Mouse (Mus musculus) stomach, embryonic 15.5 days (tissue): ENCODE data around the gene Kctd11. TPM values are rescaled to one million over a fixed set of nuclear protein-coding genes. Genes with fewer than 3 reads are reported as not detected.

Experiments
- ATAC-seq: fragments of 200-750 bp; cut with Nextera tagmentation; 2 replicates; pipeline ENCODE4 v1.8.0; 2017; ENCODE audit warnings: low read depth, moderate number of reproducible peaks, moderate TSS enrichment; ENCODE audit not compliant: insufficient read depth, low FRiP score
- H3K27ac ChIP-seq: fragments of 300-500 bp; sonication (generic); 2 replicates; pipeline ENCODE4 v1.5.1; 2015; ENCODE audit warnings: mild to moderate bottlenecking, inconsistent platforms
- H3K27me3 ChIP-seq: fragments of 300-500 bp; sonication (generic); replicated peaks from 2 replicates; pipeline ENCODE4 v1.6.1; 2015; ENCODE audit warnings: inconsistent platforms
- H3K36me3 ChIP-seq: fragments of 300-500 bp; sonication (generic); 2 replicates; pipeline ENCODE4 v1.6.1; 2015; ENCODE audit warnings: inconsistent platforms
- H3K4me1 ChIP-seq: fragments of 300-500 bp; sonication (generic); 2 replicates; pipeline ENCODE4 v1.6.1; 2015; ENCODE audit warnings: inconsistent platforms
- H3K4me2 ChIP-seq: fragments of 300-500 bp; sonication (generic); 2 replicates; pipeline ENCODE4 v1.6.1; 2015; ENCODE audit warnings: mild to moderate bottlenecking, inconsistent platforms
- H3K4me3 ChIP-seq: fragments of 300-500 bp; sonication (generic); replicated peaks from 2 replicates; pipeline ENCODE4 v1.5.1; 2015; ENCODE audit warnings: inconsistent platforms
- H3K9ac ChIP-seq: fragments of 300-500 bp; sonication (generic); 2 replicates; pipeline ENCODE4 v1.6.1; 2015; ENCODE audit warnings: inconsistent platforms
- H3K9me3 ChIP-seq: fragments of 300-500 bp; sonication (generic); 2 replicates; pipeline ENCODE4 v1.6.1; 2016; ENCODE audit warnings: inconsistent platforms
- WGBS: fragments of 180-500 bp; shearing (Covaris S2); methylation state at CpG from one replicate; pipeline ENCODE4 v1.1.7; 2015; 5-methylcytosine and 5-hydroxymethylcytosine counted together
- polyA plus RNA-seq: library from polyadenylated mRNA; unstranded; fragments of >200 nt; fragmentation: Nextera tagmentation; extraction: Ambion mirVana; gene quantifications from 2 replicates; pipeline ENCODE4 v1.2.1, GENCODE M21; 2015

Kctd11 gene
- polyA plus RNA-seq, 1 experiment from 2014 or later: 9.2 TPM

DNA sequence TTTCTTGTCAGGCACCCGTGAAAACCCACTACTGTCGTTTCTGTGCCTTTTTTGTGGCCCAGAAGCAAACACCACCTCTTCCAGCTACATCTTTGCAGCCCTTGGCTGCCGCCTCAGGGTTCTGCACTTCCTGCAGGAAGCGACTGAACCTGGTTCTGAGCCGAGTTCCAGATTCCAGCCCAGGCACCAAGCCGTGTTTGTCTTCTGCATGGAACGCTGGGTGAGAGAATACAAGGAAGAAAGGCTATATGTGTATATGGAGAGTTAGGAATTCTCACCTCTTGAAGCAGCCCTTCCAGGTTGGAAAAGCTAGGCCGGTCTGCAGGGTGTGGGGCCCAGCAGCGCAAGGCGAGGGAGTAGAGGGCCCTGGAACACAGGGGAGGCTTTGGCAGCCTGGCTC is 26.5 kb downstream of the Kctd11 start:
- Histone ChIP-seq H3K9me3 (no peaks in the 10 kb centered on the region), H3K27me3 (peaks cover 4% of the 10 kb centered on the region; the same call in 1 of the 2 replicates), H3K27ac (no peak overlapping the region), H3K9ac (no peak overlapping the region), H3K4me2 (no peak overlapping the region), H3K36me3 (peaks cover 27% of the 10 kb centered on the region), H3K4me3 (no peak overlapping the region), H3K4me1 (peaks cover 7% of the 10 kb centered on the region)
- 83% methylated on average over 10 of the region's 10 CpGs for WGBS
- ATAC-seq: no peak

DNA sequence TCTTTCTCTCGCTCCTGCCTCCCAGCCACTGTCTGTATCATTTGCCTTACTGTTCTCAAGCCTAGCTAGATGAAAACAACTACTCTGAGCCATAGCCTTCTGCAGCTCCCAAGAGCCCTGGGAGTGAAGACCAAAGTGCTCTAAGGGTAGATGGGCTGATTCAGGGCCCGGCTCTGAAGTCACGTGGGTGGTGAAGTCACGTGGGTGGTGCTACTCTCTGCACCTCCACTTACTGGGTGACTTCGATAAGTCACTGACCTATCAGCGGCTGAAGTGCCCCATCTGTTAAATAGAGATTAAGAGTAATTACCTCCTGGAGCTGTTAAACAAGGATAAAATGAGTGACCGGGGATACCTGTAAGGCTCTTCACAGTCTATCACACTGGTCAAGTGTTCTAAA is 27.2 kb downstream of the Kctd11 start:
- H3K36me3 ChIP-seq: peaks cover 32% of the 10 kb centered on the region
- ATAC-seq: peak; percentile 82

DNA sequence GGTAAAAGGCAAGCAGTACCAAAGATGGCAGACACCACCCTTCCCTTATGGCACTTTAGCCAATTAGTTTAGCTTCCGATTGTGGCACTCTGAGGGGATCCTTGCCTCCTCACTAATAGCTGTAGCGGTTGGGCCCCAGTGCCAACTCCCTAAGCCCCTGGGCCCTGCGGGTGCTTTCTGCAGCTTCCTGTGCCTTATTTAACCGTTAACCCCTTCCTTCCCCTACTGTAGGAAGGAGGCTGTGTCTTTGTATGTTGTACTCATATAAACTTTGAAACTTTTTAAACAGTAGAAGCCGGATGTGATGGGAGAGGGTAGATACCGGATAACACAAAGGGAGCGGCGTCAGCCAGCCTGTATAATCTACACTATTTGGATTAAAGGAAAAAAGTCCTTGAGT is 30.5 kb downstream of the Kctd11 start:
- H3K4me3 ChIP-seq: no peak overlapping the region
- H3K36me3 ChIP-seq: peaks cover 44% of the 10 kb centered on the region
- H3K9me3 ChIP-seq: no peaks in the 10 kb centered on the region
- H3K27me3 ChIP-seq: no peaks in the 10 kb centered on the region
- ATAC-seq: no peak
- H3K27ac ChIP-seq: no peak overlapping the region
- H3K4me2 ChIP-seq: no peak overlapping the region
- 73% methylated on average over 8 of the region's 8 CpGs for WGBS
- H3K9ac ChIP-seq: no peak overlapping the region
- peaks cover 22% of the 10 kb centered on the region for H3K4me1 ChIP-seq

More for the DNA sequence above, 27.2 kb downstream of the Kctd11 start:
- Histone ChIP-seq H3K9me3 (no peaks in the 10 kb centered on the region), H3K4me1 (peaks cover 9% of the 10 kb centered on the region), H3K27me3 (peaks cover under 1% of the 10 kb centered on the region; the same call in 1 of the 2 replicates), H3K4me2 (0 out of 2 replicates have a peak overlapping the region, but pooled peaks have one; percentile 4), H3K4me3 (no peak overlapping the region), H3K9ac (no peak overlapping the region), H3K27ac (no peak overlapping the region)
- 49% methylated on average over 7 of the region's 7 CpGs for WGBS

DNA sequence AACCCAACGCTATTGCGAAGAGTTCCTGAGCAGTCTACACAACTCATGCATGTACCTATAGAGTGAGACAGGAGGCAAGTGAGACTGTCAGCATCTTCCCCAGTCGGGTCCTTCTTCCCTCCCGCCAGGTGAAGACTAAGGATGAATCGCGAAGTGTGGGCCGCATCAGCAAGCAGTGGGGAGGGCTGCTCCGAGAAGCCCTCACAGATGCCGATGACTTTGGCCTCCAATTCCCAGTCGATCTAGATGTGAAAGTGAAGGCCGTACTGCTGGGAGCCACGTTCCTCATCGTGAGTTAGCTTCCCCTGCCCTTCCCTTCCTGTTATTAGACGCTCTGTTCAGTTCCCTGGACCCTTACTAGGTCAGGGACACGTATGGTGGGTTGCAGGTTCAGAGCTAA is 31.3 kb downstream of the Kctd11 start:
- WGBS: 90% methylated on average over 15 of the region's 15 CpGs
- ATAC-seq: no peak
- H3K4me1 ChIP-seq: peaks cover 23% of the 10 kb centered on the region

DNA sequence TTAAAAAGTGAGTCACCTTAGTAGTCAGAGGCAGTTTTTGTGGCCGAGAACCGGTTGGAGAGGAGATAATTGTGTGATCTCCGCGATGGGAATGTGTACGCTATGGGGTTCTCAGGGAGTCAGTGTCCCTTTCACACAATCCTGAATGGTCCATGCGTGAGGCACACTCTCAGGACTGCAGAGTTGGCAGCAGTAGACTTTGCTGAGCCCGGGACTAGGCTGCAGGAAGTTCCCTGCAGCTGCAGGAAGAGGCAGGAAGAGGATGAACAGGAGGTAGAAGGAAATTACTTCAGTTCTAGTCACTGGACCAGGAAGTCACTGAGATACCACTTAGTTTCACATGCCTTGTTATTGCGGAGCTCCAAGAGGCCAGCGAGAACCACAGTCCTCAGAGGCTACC is 32.1 kb downstream of the Kctd11 start:
- H3K36me3 ChIP-seq: peaks cover 44% of the 10 kb centered on the region
- no peaks in the 10 kb centered on the region for H3K9me3 ChIP-seq
- 0 out of 2 replicates have a peak overlapping the region, but pooled peaks have one; percentile 3 for H3K27ac ChIP-seq
- H3K4me2 ChIP-seq: no peak overlapping the region
- WGBS: 81% methylated on average over 9 of the region's 9 CpGs
- peaks cover 23% of the 10 kb centered on the region for H3K4me1 ChIP-seq
- ATAC-seq: no peak
- H3K9ac ChIP-seq: no peak overlapping the region
- H3K4me3 ChIP-seq: no peak overlapping the region
- H3K27me3 ChIP-seq: no peaks in the 10 kb centered on the region

More for the DNA sequence above, 31.3 kb downstream of the Kctd11 start:
- Histone ChIP-seq H3K27ac (no peak overlapping the region), H3K4me3 (no peak overlapping the region), H3K9me3 (no peaks in the 10 kb centered on the region), H3K4me2 (no peak overlapping the region), H3K36me3 (peaks cover 44% of the 10 kb centered on the region), H3K9ac (no peak overlapping the region), H3K27me3 (no peaks in the 10 kb centered on the region)

- Histone ChIP-seq H3K9me3 (no peaks in the 10 kb centered on the region), H3K36me3 (peaks cover 44% of the 10 kb centered on the region), H3K27me3 (no peaks in the 10 kb centered on the region), H3K27ac (no peak overlapping the region), H3K4me1 (peaks cover 21% of the 10 kb centered on the region), H3K9ac (no peak overlapping the region), H3K4me2 (peak overlapping the region; percentile 84), H3K4me3 (peak overlapping the region; percentile 72)
- WGBS: 95% methylated on average over 6 of the region's 6 CpGs
- no peak for ATAC-seq
Measured at GRCm38 (mm10) chr11:69848021-69848420, 33.2 kb downstream of the Kctd11 start.

- no peaks in the 10 kb centered on the region for H3K9me3 ChIP-seq
- peak overlapping the region; percentile 93 for H3K27ac ChIP-seq
- peaks cover 37% of the 10 kb centered on the region for H3K36me3 ChIP-seq
- no peaks in the 10 kb centered on the region for H3K27me3 ChIP-seq
- H3K4me2 ChIP-seq: peak overlapping the region; percentile 84
- WGBS: 10% methylated on average over 37 of the region's 37 CpGs
- peaks cover 20% of the 10 kb centered on the region for H3K4me1 ChIP-seq
- peak; percentile 44 for ATAC-seq
- peak overlapping the region; percentile 59 for H3K9ac ChIP-seq
- peak overlapping the region; percentile 72 for H3K4me3 ChIP-seq
Measured at GRCm38 (mm10) chr11:69846738-69847688, 34.2 kb downstream of the Kctd11 start.

- ATAC-seq: peak; percentile 92
- peak within 1 kb of the TSS; percentile 59 for H3K9ac ChIP-seq
- H3K9me3 ChIP-seq: no peaks in the 10 kb centered on the region
- peak within 1 kb of the TSS; percentile 72 for H3K4me3 ChIP-seq
- H3K4me1 ChIP-seq: peaks cover 20% of the 10 kb centered on the region
- H3K4me2 ChIP-seq: peak within 1 kb of the TSS; percentile 84
- no peaks in the 10 kb centered on the region for H3K27me3 ChIP-seq
- WGBS: under 1% methylated on average over 38 of the region's 38 CpGs
- H3K27ac ChIP-seq: peak within 1 kb of the TSS; percentile 93
- peaks cover 33% of the 10 kb centered on the region for H3K36me3 ChIP-seq
Measured at GRCm38 (mm10) chr11:69846198-69846680, 35.0 kb downstream of the Kctd11 start, which contains the start of gene Plscr3. Gene Plscr3 (plus strand): TSS chr11:69846376.

DNA sequence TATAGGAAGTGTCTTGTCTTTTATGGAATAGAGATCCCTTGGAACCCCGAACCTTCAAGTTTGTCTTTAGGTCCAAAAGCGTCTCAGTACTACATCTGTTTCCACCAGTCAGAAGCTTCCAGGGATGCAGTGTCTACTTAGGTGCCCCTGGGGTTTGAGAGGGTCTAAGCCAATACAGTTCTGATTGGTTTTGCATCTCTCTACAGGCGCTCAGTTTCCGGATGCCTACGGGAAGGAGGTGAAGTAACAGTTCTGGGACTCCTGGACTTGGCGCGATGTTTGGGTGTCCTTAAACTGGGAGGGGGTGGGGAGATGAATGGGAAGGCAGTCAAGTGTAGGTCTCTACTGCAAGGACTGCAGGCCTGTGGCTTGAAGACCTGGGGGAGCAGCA is 42.5 kb downstream of the Kctd11 start:
- no peaks in the 10 kb centered on the region for H3K36me3 ChIP-seq
- peaks cover 3% of the 10 kb centered on the region; the same call in 1 of the 2 replicates for H3K27me3 ChIP-seq
- peaks cover 34% of the 10 kb centered on the region for H3K4me1 ChIP-seq
- no peak for ATAC-seq
- peak overlapping the region; percentile 91 for H3K27ac ChIP-seq
- H3K9me3 ChIP-seq: no peaks in the 10 kb centered on the region
- under 1% methylated on average over 7 of the region's 7 CpGs for WGBS
- peak overlapping the region; percentile 77 for H3K4me3 ChIP-seq
- peak overlapping the region; percentile 73 for H3K9ac ChIP-seq
- H3K4me2 ChIP-seq: peak overlapping the region; percentile 91

DNA sequence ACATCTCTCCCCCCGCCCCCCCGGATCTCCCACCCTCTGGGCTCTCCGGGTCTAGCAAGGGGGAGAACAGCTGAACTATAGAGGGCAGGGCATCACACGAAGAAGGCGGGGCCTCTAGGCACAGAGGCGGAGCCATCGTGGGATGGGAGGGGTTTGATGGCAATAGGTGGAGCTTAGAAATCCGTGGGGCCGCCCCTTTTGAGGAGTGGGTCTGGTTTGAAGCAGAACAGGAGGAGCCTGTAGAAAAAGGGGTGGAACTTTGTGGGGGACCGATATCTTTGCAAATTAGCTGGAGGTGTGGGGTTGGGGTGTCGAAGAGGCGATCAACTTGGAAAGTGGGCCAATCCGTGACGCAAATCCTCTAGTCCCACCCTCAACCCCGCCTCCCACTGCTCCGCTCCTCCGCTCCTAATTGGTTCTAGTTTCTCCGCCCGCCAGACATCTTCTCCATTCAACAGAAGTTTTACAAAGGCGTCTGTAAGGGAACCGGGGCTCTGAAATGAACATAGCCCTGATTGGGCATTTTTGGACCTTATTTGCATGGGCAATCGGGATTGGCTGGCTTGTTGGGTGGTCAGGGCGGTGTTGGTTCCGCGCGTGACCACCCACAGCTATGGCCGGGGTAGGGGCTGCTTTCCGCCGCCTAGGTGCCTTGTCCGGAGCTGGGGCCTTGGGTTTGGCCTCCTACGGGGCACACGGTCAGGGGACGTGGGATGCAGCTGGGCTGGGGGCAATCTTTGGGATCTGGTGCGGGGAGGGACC is 43.1 kb downstream of the Kctd11 start, which contains the start of gene Tmem256:
Tmem256 (plus strand) TSS at position 563 of the 762 bp plus-strand sequence.
- H3K36me3 ChIP-seq: no peaks in the 10 kb centered on the region

GRCm38 (mm10) chr11:69837604-69837951 is 43.6 kb downstream of the Kctd11 start, which contains the start of gene Nlgn2:
Gene Nlgn2 (minus strand): TSS chr11:69837784.
- H3K4me2 ChIP-seq: peak within 1 kb of the TSS; percentile 91
- H3K36me3 ChIP-seq: no peaks in the 10 kb centered on the region
- WGBS: under 1% methylated on average over 32 of the region's 32 CpGs
- peak within 1 kb of the TSS; percentile 77 for H3K4me3 ChIP-seq
- ATAC-seq: no peak; the same call in 1 of the 2 replicates
- H3K4me1 ChIP-seq: peaks cover 37% of the 10 kb centered on the region
- peak within 1 kb of the TSS; percentile 91 for H3K27ac ChIP-seq
- H3K27me3 ChIP-seq: peaks cover 3% of the 10 kb centered on the region; the same call in 1 of the 2 replicates
- no peaks in the 10 kb centered on the region for H3K9me3 ChIP-seq
- peak within 1 kb of the TSS; percentile 73 for H3K9ac ChIP-seq

More for the DNA sequence above, 43.1 kb downstream of the Kctd11 start, which contains the start of gene Tmem256:
- ATAC-seq: peak; percentile 89
- 0% methylated on average over 34 of the region's 34 CpGs for WGBS
- peaks cover 37% of the 10 kb centered on the region for H3K4me1 ChIP-seq
- H3K27me3 ChIP-seq: peaks cover 3% of the 10 kb centered on the region; the same call in 1 of the 2 replicates
- H3K27ac ChIP-seq: peak within 1 kb of the TSS; percentile 91
- H3K9ac ChIP-seq: peak within 1 kb of the TSS; percentile 73
- H3K9me3 ChIP-seq: no peaks in the 10 kb centered on the region
- H3K4me3 ChIP-seq: peak within 1 kb of the TSS; percentile 77
- H3K4me2 ChIP-seq: peak within 1 kb of the TSS; percentile 91
